26 mouse cellular contexts compared by ENCODE assay signal in the genomic region with DNA sequence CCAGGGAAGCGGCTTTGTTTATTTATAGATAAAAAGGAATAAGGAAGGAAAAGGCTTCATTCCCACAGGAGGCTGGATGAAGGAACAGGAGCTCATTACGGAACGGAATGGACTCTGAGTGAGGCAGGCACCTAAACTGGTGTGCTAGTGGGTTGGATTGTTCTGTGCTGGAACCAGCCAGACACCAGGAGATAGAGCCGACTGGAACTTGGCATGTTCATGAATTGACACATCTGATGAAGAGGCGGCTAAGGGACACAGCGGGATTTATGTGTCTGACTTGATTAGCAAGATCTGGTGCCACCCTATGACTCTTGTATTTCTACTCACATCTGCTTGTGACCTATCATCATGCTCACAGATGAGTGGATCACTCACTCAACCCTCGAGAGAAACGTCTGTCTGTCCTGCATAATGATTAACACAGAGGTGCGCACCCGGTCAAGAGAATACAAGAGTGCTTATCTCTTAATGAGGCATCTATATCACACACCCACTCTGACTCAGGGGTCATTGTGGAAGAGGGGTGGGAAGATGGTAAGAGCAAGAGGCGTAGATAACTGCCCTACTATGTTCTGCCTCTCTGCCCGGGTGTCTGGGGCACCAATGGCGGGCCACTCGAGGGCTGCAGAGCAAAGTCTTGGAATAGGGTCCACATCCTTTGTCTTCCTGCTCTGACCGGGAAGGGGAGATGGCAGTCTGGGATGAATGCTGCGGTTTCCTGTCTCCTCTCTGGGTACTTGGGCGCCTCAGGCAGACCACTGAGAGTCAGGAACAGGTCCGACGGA. TPM values are rescaled to one million over a fixed set of nuclear protein-coding genes. Genes with fewer than 3 reads are reported as not detected.
DNase-seq lines count a peak whose midpoint lies in the region; ATAC-seq and TF ChIP-seq lines count a peak whose summit lies in the region.
"Had no signal": no experiment of that assay in that cellular context is flagged by ENCODE, and none has a peak within 500 bp of the region (broad histone marks: within the 10 kb centered on the region; RNA-seq: fewer than 3 reads in every experiment).

No protein-coding gene starts in this region.

- H3K36me3 ChIP-seq in E14TG2a.4 (ENCODE audit: insufficient read depth, low read length), result no peaks in the 10 kb centered on the region
- no peaks in the 10 kb centered on the region for H3K36me3 ChIP-seq in intestine, embryonic 16.5 days (ENCODE audit: control insufficient read depth, insufficient read depth, low read length)
- no peaks in the 10 kb centered on the region for H3K36me3 ChIP-seq in forebrain, postnatal 0 days (ENCODE audit: insufficient read depth)
- H3K36me3 ChIP-seq: embryonic facial prominence, embryonic 12.5 days; forebrain, embryonic 15.5 days; hindbrain, embryonic 13.5 days had no signal

- H3K27me3 ChIP-seq in E14TG2a.4 (ENCODE audit: insufficient read depth, low read length), result peaks cover 11% of the 10 kb centered on the region; the same call in 1 of the 2 replicates
- H3K27me3 ChIP-seq in intestine, embryonic 16.5 days (replicated peaks; ENCODE audit: control insufficient read depth, insufficient read depth, low read length), result no peaks in the 10 kb centered on the region
- H3K27me3 ChIP-seq in forebrain, postnatal 0 days (ENCODE audit: insufficient read depth, low read length), result no peaks in the 10 kb centered on the region; the same call in 1 of the 2 replicates
- H3K27me3 ChIP-seq: embryonic facial prominence, embryonic 12.5 days; forebrain, embryonic 15.5 days; Patski had no signal

- H3K4me2 ChIP-seq in intestine, embryonic 16.5 days (ENCODE audit: low read depth, low read length), result no peak overlapping the region
- no peak overlapping the region for H3K4me2 ChIP-seq in forebrain, postnatal 0 days (ENCODE audit: low read depth)
- H3K4me2 ChIP-seq: embryonic facial prominence, embryonic 12.5 days; forebrain, embryonic 15.5 days; hindbrain, embryonic 13.5 days had no signal

- no peak for ATAC-seq in intestine, embryonic 16.5 days
- no peak for ATAC-seq in forebrain, postnatal 0 days
- ATAC-seq: CD4-positive, CD25-positive, alpha-beta regulatory T cell, adult 4 months; forebrain, embryonic 15.5 days; hindbrain, postnatal 0 days; Patski had no signal

- no peaks in the 10 kb centered on the region for H3K9me3 ChIP-seq in E14TG2a.4 (ENCODE audit: low read length)
- H3K9me3 ChIP-seq in intestine, embryonic 16.5 days (ENCODE audit: control insufficient read depth, low read length), result no peaks in the 10 kb centered on the region
- H3K9me3 ChIP-seq in forebrain, postnatal 0 days (ENCODE audit: low read length), result no peaks in the 10 kb centered on the region
- H3K9me3 ChIP-seq: embryonic facial prominence, embryonic 12.5 days; forebrain, embryonic 15.5 days; hindbrain, embryonic 13.5 days had no signal

- no peak overlapping the region for H3K9ac ChIP-seq in intestine, embryonic 16.5 days (ENCODE audit: low read depth, low read length)
- H3K9ac ChIP-seq in forebrain, postnatal 0 days, result no peak overlapping the region
- H3K9ac ChIP-seq: embryonic facial prominence, embryonic 12.5 days; forebrain, embryonic 15.5 days; hindbrain, embryonic 13.5 days had no signal

- H3K4me3 ChIP-seq in gastrocnemius, adult 2 months, result 0 out of 2 replicates have a peak overlapping the region, but pooled peaks have one; percentile 2
- H3K4me3 ChIP-seq in E14TG2a.4 (replicated peaks; ENCODE audit: low read length), result peak overlapping the region; percentile 58
- H3K4me3 ChIP-seq in intestine, embryonic 16.5 days (ENCODE audit: low read length), result no peak overlapping the region
- H3K4me3 ChIP-seq in forebrain, postnatal 0 days (ENCODE audit: low read depth, low read length), result no peak overlapping the region
- H3K4me3 ChIP-seq: embryonic facial prominence, embryonic 12.5 days; forebrain, embryonic 15.5 days; hindbrain, embryonic 13.5 days had no signal

- TF ChIP-seq CTCF in gastrocnemius, adult 2 months (IDR thresholded peaks at IDR 0.05), result no peak
- TF ChIP-seq CTCF in E14TG2a.4 (conservative IDR thresholded peaks at IDR 0.05; ENCODE audit: low read length), result no peak
- TF ChIP-seq CTCF in forebrain, postnatal 0 days (IDR thresholded peaks at IDR 0.05; ENCODE audit: low read depth), result no peak

- peaks cover 64% of the 10 kb centered on the region for H3K4me1 ChIP-seq in E14TG2a.4 (replicated peaks; ENCODE audit: low read depth, low read length)
- 0 out of 2 replicates have a peak, but pooled peaks cover 4% of the 10 kb centered on the region for H3K4me1 ChIP-seq in intestine, embryonic 16.5 days (ENCODE audit: control insufficient read depth, insufficient read depth, low read length)
- H3K4me1 ChIP-seq in forebrain, postnatal 0 days (ENCODE audit: insufficient read depth), result no peaks in the 10 kb centered on the region
- H3K4me1 ChIP-seq: embryonic facial prominence, embryonic 12.5 days; forebrain, embryonic 15.5 days; hindbrain, embryonic 13.5 days had no signal

- 71% methylated on average over 19 of the region's 19 CpGs for WGBS in intestine, embryonic 16.5 days
- 86% methylated on average over 19 of the region's 19 CpGs for WGBS in forebrain, postnatal 0 days

- intact Hi-C loops in gastrocnemius, adult 2 months (cut with DNase I), result loop anchor here (10.0 kb wide), 1 partner anchor 538 kb away; no protein-coding TSS in a partner anchor

- DNase-seq in gastrocnemius, adult 2 months, result no peak
- no peak for DNase-seq in gastrocnemius, adult 8-10 months (ENCODE audit: low spot score in 2 of 2)
- peak; percentile 31 for DNase-seq in layer of hippocampus, adult 11-12 months (ENCODE audit: low spot score)
- DNase-seq in layer of hippocampus, postnatal 25 days (ENCODE audit: extremely low spot score in 1 of 2, low spot score in 1 of 2), result no peak
- DNase-seq in gonadal fat pad, adult 2 months (ENCODE audit: low read depth), result peak; percentile 16
- no peak for DNase-seq in forebrain, postnatal 0 days
- DNase-seq: adrenal gland, adult 2 months; adrenal gland, postnatal 25 days; B cell, adult 2 months; cerebellum, adult 11 months; cerebellum, adult 8-10 months; cerebellum, postnatal 14 days; embryo, embryonic 11 days; gastrocnemius, postnatal 25 days; heart, postnatal 14 days had no signal

- peak overlapping the region; percentile 21 for H3K27ac ChIP-seq in gastrocnemius, adult 2 months
- no peak overlapping the region for H3K27ac ChIP-seq in intestine, embryonic 16.5 days (ENCODE audit: low read length)
- H3K27ac ChIP-seq in forebrain, postnatal 0 days (ENCODE audit: low read depth, low read length), result no peak overlapping the region
- H3K27ac ChIP-seq: embryonic facial prominence, embryonic 12.5 days; forebrain, embryonic 15.5 days; hindbrain, embryonic 13.5 days; hindbrain, postnatal 0 days had no signal

RNA-seq across cellular contexts. Expression of a gene that starts 31.7 kb away (rescaled TPM):
- 1 to 10 TPM; 4.3 to 6.4 TPM for total RNA-seq in gastrocnemius, adult 2 months (2021)
- 1 to 10 TPM; 2.9 to 4.6 (median 3.6) TPM for total RNA-seq in gastrocnemius, adult 8-10 months (2022)
- 1 to 10 TPM; 2.7 to 2.8 TPM for total RNA-seq in layer of hippocampus, postnatal 25 days (2021)
- polyA plus RNA-seq in gonadal fat pad, adult 2 months (2012; rRNA removed), result 11.1 and 14.4 TPM in 2 replicates
- polyA plus RNA-seq in intestine, embryonic 16.5 days (2015; fragmentation: Nextera tagmentation; extraction: Ambion mirVana), result 1.2 and 1.6 TPM in 2 replicates
- 1.8 and 2.6 TPM in 2 replicates for total RNA-seq in forebrain, postnatal 0 days (2014; rRNA removed)
- 1.1 and 1.7 TPM in 2 replicates for polyA plus RNA-seq in forebrain, postnatal 0 days (2015; fragmentation: Nextera tagmentation; extraction: Ambion mirVana)
- total RNA-seq: common myeloid progenitor, adult 5-6 weeks; hematopoietic stem cell, adult 5-6 weeks; MEL had no signal
- polyA plus RNA-seq: CD4-positive, CD25-positive, alpha-beta regulatory T cell, adult 4 months had no signal

Comparison
In these comparisons a context has a peak if more than half of its experiments do, and no peak if none do; other contexts are left out.
1. DNase-seq: peak in layer of hippocampus, adult 11-12 months (single experiment) and gonadal fat pad, adult 2 months (single experiment); none in gastrocnemius, adult 2 months (single experiment), gastrocnemius, adult 8-10 months (0 of 2), layer of hippocampus, postnatal 25 days (0 of 2) and forebrain, postnatal 0 days (single experiment).
2. H3K4me3 ChIP-seq: peak in gastrocnemius, adult 2 months (single experiment) and E14TG2a.4 (single experiment); none in intestine, embryonic 16.5 days (single experiment) and forebrain, postnatal 0 days (single experiment).